Mouse (Mus musculus): Measurements from ENCODE around the gene Wwp2. TPM values are rescaled to one million over a fixed set of nuclear protein-coding genes. Genes with fewer than 3 reads are reported as not detected.

Wwp2 gene
- polyA plus RNA-seq, 1 experiment: 44.0 TPM

GRCm38 (mm10) chr8:107546154-107546553 is 110.0 kb downstream of the Wwp2 start:
- no peak overlapping the region for H3K27ac ChIP-seq (ENCODE audit: insufficient read depth, low read depth, low read length)
- no peaks in the 10 kb centered on the region for H3K4me1 ChIP-seq (ENCODE audit: control insufficient read depth, insufficient read depth, low read length)
- 85% methylated on average over 4 of the region's 4 CpGs for WGBS
- no peak for DNase-seq
- TF ChIP-seq POLR2A (IDR thresholded peaks at IDR 0.05; ENCODE audit: low read depth, low read length): no peak
- H3K4me3 ChIP-seq (ENCODE audit: insufficient read depth, low read depth, low read length): no peak overlapping the region
- no peaks in the 10 kb centered on the region for H3K36me3 ChIP-seq (ENCODE audit: control insufficient read depth, insufficient read depth, low read length)
- H3K27me3 ChIP-seq (replicated peaks; ENCODE audit: control insufficient read depth, insufficient read depth, low read length): no peaks in the 10 kb centered on the region

- Histone ChIP-seq H3K27ac (ENCODE audit: insufficient read depth, low read depth, low read length) (no peak overlapping the region), H3K27me3 (replicated peaks; ENCODE audit: control insufficient read depth, insufficient read depth, low read length) (no peaks in the 10 kb centered on the region), H3K4me3 (ENCODE audit: insufficient read depth, low read depth, low read length) (no peak overlapping the region), H3K4me1 (ENCODE audit: control insufficient read depth, insufficient read depth, low read length) (no peaks in the 10 kb centered on the region), H3K36me3 (ENCODE audit: control insufficient read depth, insufficient read depth, low read length) (no peaks in the 10 kb centered on the region)
- DNase-seq: no peak
- 90% methylated on average over 8 of the region's 8 CpGs for WGBS
- TF ChIP-seq CTCF (conservative IDR thresholded peaks at IDR 0.05; ENCODE audit: insufficient read depth, insufficient read length, low read depth, low read length) (no peak), POLR2A (IDR thresholded peaks at IDR 0.05; ENCODE audit: low read depth, low read length) (no peak)
Observed at GRCm38 (mm10) chr8:107546817-107547216, 110.7 kb downstream of the Wwp2 start.

- no peak for TF ChIP-seq CTCF (conservative IDR thresholded peaks at IDR 0.05; ENCODE audit: insufficient read depth, insufficient read length, low read depth, low read length)
- TF ChIP-seq POLR2A (IDR thresholded peaks at IDR 0.05; ENCODE audit: low read depth, low read length): no peak
- DNase-seq: no peak
- H3K4me3 ChIP-seq (ENCODE audit: insufficient read depth, low read depth, low read length): no peak overlapping the region
- H3K27ac ChIP-seq (ENCODE audit: insufficient read depth, low read depth, low read length): no peak overlapping the region
- no peaks in the 10 kb centered on the region for H3K36me3 ChIP-seq (ENCODE audit: control insufficient read depth, insufficient read depth, low read length)
- WGBS: 54% methylated on average over 6 of the region's 6 CpGs
- H3K27me3 ChIP-seq (replicated peaks; ENCODE audit: control insufficient read depth, insufficient read depth, low read length): no peaks in the 10 kb centered on the region
- H3K4me1 ChIP-seq (ENCODE audit: control insufficient read depth, insufficient read depth, low read length): no peaks in the 10 kb centered on the region
Observed at GRCm38 (mm10) chr8:107552234-107552633, 116.1 kb downstream of the Wwp2 start.

- Histone ChIP-seq H3K36me3 (ENCODE audit: control insufficient read depth, insufficient read depth, low read length) (no peaks in the 10 kb centered on the region), H3K27ac (ENCODE audit: insufficient read depth, low read depth, low read length) (no peak overlapping the region), H3K4me3 (ENCODE audit: insufficient read depth, low read depth, low read length) (no peak overlapping the region), H3K27me3 (replicated peaks; ENCODE audit: control insufficient read depth, insufficient read depth, low read length) (no peaks in the 10 kb centered on the region), H3K4me1 (ENCODE audit: control insufficient read depth, insufficient read depth, low read length) (no peaks in the 10 kb centered on the region)
- WGBS: 89% methylated on average over 10 of the region's 10 CpGs
- TF ChIP-seq POLR2A (IDR thresholded peaks at IDR 0.05; ENCODE audit: low read depth, low read length) (no peak), CTCF (conservative IDR thresholded peaks at IDR 0.05; ENCODE audit: insufficient read depth, insufficient read length, low read depth, low read length) (no peak)
- no peak for DNase-seq
Observed at GRCm38 (mm10) chr8:107555231-107555630, 119.1 kb downstream of the Wwp2 start.

- Histone ChIP-seq H3K27ac (ENCODE audit: insufficient read depth, low read depth, low read length) (no peak overlapping the region), H3K4me3 (ENCODE audit: insufficient read depth, low read depth, low read length) (no peak overlapping the region), H3K4me1 (ENCODE audit: control insufficient read depth, insufficient read depth, low read length) (no peaks in the 10 kb centered on the region), H3K36me3 (ENCODE audit: control insufficient read depth, insufficient read depth, low read length) (no peaks in the 10 kb centered on the region), H3K27me3 (replicated peaks; ENCODE audit: control insufficient read depth, insufficient read depth, low read length) (no peaks in the 10 kb centered on the region)
- 35% methylated on average over 12 of the region's 12 CpGs for WGBS
- no peak for DNase-seq
- TF ChIP-seq POLR2A (IDR thresholded peaks at IDR 0.05; ENCODE audit: low read depth, low read length): no peak
- no peak for TF ChIP-seq CTCF (conservative IDR thresholded peaks at IDR 0.05; ENCODE audit: insufficient read depth, insufficient read length, low read depth, low read length)
Observed at GRCm38 (mm10) chr8:107556511-107556936, 120.4 kb downstream of the Wwp2 start.

GRCm38 (mm10) chr8:107560820-107561536 is 124.8 kb downstream of the Wwp2 start:
- TF ChIP-seq CTCF (conservative IDR thresholded peaks at IDR 0.05; ENCODE audit: insufficient read depth, insufficient read length, low read depth, low read length): no peak
- TF ChIP-seq POLR2A (IDR thresholded peaks at IDR 0.05; ENCODE audit: low read depth, low read length): no peak
- H3K36me3 ChIP-seq (ENCODE audit: control insufficient read depth, insufficient read depth, low read length): no peaks in the 10 kb centered on the region
- H3K4me1 ChIP-seq (ENCODE audit: control insufficient read depth, insufficient read depth, low read length): no peaks in the 10 kb centered on the region
- H3K4me3 ChIP-seq (ENCODE audit: insufficient read depth, low read depth, low read length): peak overlapping the region; percentile 5; the same call in 1 of the 2 replicates
- 28% methylated on average over 16 of the region's 16 CpGs for WGBS
- H3K27me3 ChIP-seq (replicated peaks; ENCODE audit: control insufficient read depth, insufficient read depth, low read length): no peaks in the 10 kb centered on the region
- no peak for DNase-seq
- no peak overlapping the region for H3K27ac ChIP-seq (ENCODE audit: insufficient read depth, low read depth, low read length)

- Histone ChIP-seq H3K36me3 (ENCODE audit: control insufficient read depth, insufficient read depth, low read length) (no peaks in the 10 kb centered on the region), H3K4me1 (ENCODE audit: control insufficient read depth, insufficient read depth, low read length) (no peaks in the 10 kb centered on the region), H3K4me3 (ENCODE audit: insufficient read depth, low read depth, low read length) (no peak overlapping the region), H3K27ac (ENCODE audit: insufficient read depth, low read depth, low read length) (no peak overlapping the region), H3K27me3 (replicated peaks; ENCODE audit: control insufficient read depth, insufficient read depth, low read length) (no peaks in the 10 kb centered on the region)
- DNase-seq: no peak
- TF ChIP-seq CTCF (conservative IDR thresholded peaks at IDR 0.05; ENCODE audit: insufficient read depth, insufficient read length, low read depth, low read length) (no peak), POLR2A (IDR thresholded peaks at IDR 0.05; ENCODE audit: low read depth, low read length) (no peak)
- WGBS: 61% methylated on average over 9 of the region's 9 CpGs
Observed at GRCm38 (mm10) chr8:107562164-107562563, 126.0 kb downstream of the Wwp2 start.

Data from kidney, adult 2 months (tissue).